Mouse (Mus musculus): ENCODE measurements at regions not wholly inside any gene's neighbourhood (a gene's known extent, or its start where the extent isn't known, plus 50 kb on each side); places are given as distances from the start of the nearest gene placed in this dataset.
A peak's percentile ranks its signal among the peaks of the same experiment; 100 is the strongest.

- DNase-seq, result no peak
These were observed 195.5 kb upstream of the Sp8 start for GRCm38 (mm10) chr12:118650483-118651160.

GRCm38 (mm10) chr12:118649323-118649973 lies 196.7 kb upstream of the Sp8 start:
- DNase-seq, result no peak

- peak; percentile 0 for DNase-seq
These were observed 197.5 kb upstream of the Sp8 start for GRCm38 (mm10) chr12:118648673-118649072.

- DNase-seq, result no peak
These were observed 198.7 kb upstream of the Sp8 start for GRCm38 (mm10) chr12:118647270-118648042.

GRCm38 (mm10) chr12:118640925-118641324 lies 205.2 kb upstream of the Sp8 start:
- no peak for DNase-seq

GRCm38 (mm10) chr12:118637214-118637613 lies 208.9 kb upstream of the Sp8 start:
- no peak for DNase-seq

- no peak for DNase-seq
These were observed 210.7 kb upstream of the Sp8 start for GRCm38 (mm10) chr12:118635456-118635855.

- no peak for DNase-seq
These were observed 215.8 kb upstream of the Sp8 start for GRCm38 (mm10) chr12:118630373-118630772.

GRCm38 (mm10) chr12:118621697-118622485 lies 224.2 kb upstream of the Sp8 start:
- DNase-seq, result no peak

GRCm38 (mm10) chr12:118620847-118621636 lies 225.1 kb upstream of the Sp8 start:
- DNase-seq, result peak; percentile 1

GRCm38 (mm10) chr12:118597015-118597414 lies 249.1 kb upstream of the Sp8 start:
- DNase-seq, result peak; percentile 15

- DNase-seq, result no peak
These were observed 251.2 kb upstream of the Sp8 start for GRCm38 (mm10) chr12:118594781-118595574.

- DNase-seq, result no peak
These were observed 262.1 kb upstream of the Sp8 start for GRCm38 (mm10) chr12:118583829-118584628.

- DNase-seq, result peak; percentile 51
These were observed 268.6 kb upstream of the Sp4 start for GRCm38 (mm10) chr12:118569811-118570210.

GRCm38 (mm10) chr12:118566681-118567080 lies 265.4 kb upstream of the Sp4 start:
- no peak for DNase-seq

GRCm38 (mm10) chr12:118564394-118565112 lies 263.3 kb upstream of the Sp4 start:
- no peak for DNase-seq

GRCm38 (mm10) chr12:118562226-118562625 lies 261.0 kb upstream of the Sp4 start:
- DNase-seq, result no peak

- DNase-seq, result no peak
These were observed 247.8 kb upstream of the Sp4 start for GRCm38 (mm10) chr12:118549071-118549470.

GRCm38 (mm10) chr12:118540336-118540735 lies 239.1 kb upstream of the Sp4 start:
- no peak for DNase-seq

GRCm38 (mm10) chr12:118530514-118530913 lies 229.3 kb upstream of the Sp4 start:
- DNase-seq, result no peak

Data from lung, postnatal 36 days (tissue).